Mouse (Mus musculus) forebrain, embryonic 16.5 days (tissue): Measurements from ENCODE around the gene Dhx38. TPM values are rescaled to one million over a fixed set of nuclear protein-coding genes. Genes with fewer than 3 reads are reported as not detected.

ENCODE experiments used
- ATAC-seq: fragments of 200-750 bp; cut with Nextera tagmentation; 2 replicates; pipeline ENCODE4 v1.8.0; 2017; ENCODE audit warnings: mild to moderate bottlenecking, moderate library complexity
- H3K27ac ChIP-seq: fragments of 300-500 bp; sonication (generic); 2 replicates; pipeline ENCODE4 v1.5.1; 2014; ENCODE audit warnings: low read length, control low read depth
- H3K27me3 ChIP-seq: fragments of 300-500 bp; sonication (generic); replicated peaks from 2 replicates; pipeline ENCODE4 v1.6.1; 2014; ENCODE audit warnings: low read length; ENCODE audit not compliant: control insufficient read depth, insufficient read depth
- H3K36me3 ChIP-seq: fragments of 300-500 bp; sonication (generic); 2 replicates; pipeline ENCODE4 v1.6.1; 2014; ENCODE audit not compliant: control insufficient read depth, insufficient read depth
- H3K4me1 ChIP-seq: fragments of 300-500 bp; sonication (generic); replicated peaks from 2 replicates; pipeline ENCODE4 v1.6.1; 2014; ENCODE audit warnings: low read length; ENCODE audit not compliant: control insufficient read depth, insufficient read depth
- H3K4me2 ChIP-seq: fragments of 300-500 bp; sonication (generic); 2 replicates; pipeline ENCODE4 v1.6.1; 2014; ENCODE audit warnings: mild to moderate bottlenecking, low read length, control low read depth
- H3K4me3 ChIP-seq: fragments of 300-500 bp; sonication (generic); replicated peaks from 2 replicates; pipeline ENCODE4 v1.5.1; 2014; ENCODE audit warnings: mild to moderate bottlenecking, low read length, control low read depth
- H3K9ac ChIP-seq: fragments of 300-500 bp; sonication (generic); replicated peaks from 2 replicates; pipeline ENCODE4 v1.6.1; 2014; ENCODE audit warnings: low read depth, low read length, control low read depth
- H3K9me3 ChIP-seq: fragments of 300-500 bp; sonication (generic); 2 replicates; pipeline ENCODE4 v1.6.1; 2016; ENCODE audit warnings: low read length; ENCODE audit not compliant: control insufficient read depth
- WGBS: fragments of 180-500 bp; shearing (Covaris S2); extraction: QIAGEN DNeasy Blood & Tissue Kit; methylation state at CpG from one replicate; pipeline ENCODE4 v1.1.7; 2014; 5-methylcytosine and 5-hydroxymethylcytosine counted together
- polyA plus RNA-seq: library from polyadenylated mRNA; unstranded; fragments of >200 nt; fragmentation: Nextera tagmentation; extraction: Ambion mirVana; gene quantifications from 2 replicates; pipeline ENCODE4 v1.2.1, GENCODE M21; 2015

The Dhx38 gene
- 25.1 and 25.8 TPM in 2 replicates for polyA plus RNA-seq

GRCm38 (mm10) chr8:109565498-109566333, at the start of gene Dhx38, which contains the start of gene Txnl4b:
Dhx38 (minus strand) TSS chr8:109565861.
Txnl4b (plus strand) TSS chr8:109565892.
- H3K9ac ChIP-seq, result peak within 1 kb of the TSS; percentile 90
- peak within 1 kb of the TSS; percentile 87 for H3K4me3 ChIP-seq
- peaks cover 6% of the 10 kb centered on the region for H3K36me3 ChIP-seq
- no peaks in the 10 kb centered on the region for H3K9me3 ChIP-seq
- H3K4me1 ChIP-seq, result peaks cover 16% of the 10 kb centered on the region
- no peaks in the 10 kb centered on the region for H3K27me3 ChIP-seq
- H3K4me2 ChIP-seq, result peak within 1 kb of the TSS; percentile 87
- peak within 1 kb of the TSS; percentile 90 for H3K27ac ChIP-seq
- ATAC-seq, result peak; percentile 100
- under 1% methylated on average over 52 of the region's 52 CpGs for WGBS

DNA sequence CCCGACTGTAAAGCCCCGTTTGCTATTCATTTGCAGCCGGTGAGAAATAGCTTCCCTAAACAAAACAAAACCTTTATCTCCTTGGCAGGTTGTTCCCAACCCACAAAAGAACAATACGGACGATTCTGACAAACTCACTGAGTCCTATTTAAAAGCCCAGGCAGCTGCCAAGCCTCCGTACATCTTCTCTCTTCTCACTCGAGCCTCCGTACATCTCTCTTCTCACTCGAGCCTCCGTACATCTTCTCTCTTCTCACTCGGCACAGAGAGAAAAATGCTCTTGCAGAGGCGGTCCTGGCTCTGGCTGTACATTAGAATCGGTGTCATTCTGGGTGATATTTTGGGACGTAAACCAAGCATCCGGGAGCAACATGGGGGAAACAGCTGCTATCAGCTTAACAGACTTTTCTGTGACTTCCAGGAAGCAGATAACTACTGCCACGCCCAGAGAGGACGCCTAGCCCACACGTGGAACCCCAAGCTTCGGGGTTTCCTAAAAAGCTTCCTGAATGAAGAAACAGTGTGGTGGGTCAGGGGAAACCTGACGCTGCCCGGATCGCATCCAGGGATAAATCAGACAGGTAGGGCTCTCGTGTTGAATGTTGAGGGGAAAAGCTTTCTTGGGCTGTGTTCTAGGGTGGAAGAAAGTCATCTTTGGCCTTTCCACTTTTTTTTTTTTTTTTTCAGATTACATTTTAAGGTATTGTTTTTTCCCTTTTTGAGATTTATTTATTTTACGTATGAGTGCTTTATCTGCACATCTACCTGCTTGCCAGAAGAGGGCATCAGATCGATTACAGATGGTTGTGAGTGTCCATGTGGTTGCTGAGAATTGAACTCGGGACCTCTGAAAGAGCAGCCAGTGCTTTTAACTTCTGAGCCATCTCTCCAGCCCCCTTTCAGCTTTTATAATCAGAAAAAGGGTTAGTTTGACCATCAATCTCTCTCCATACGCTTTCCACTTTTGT, 48.9 kb upstream of the Dhx38 start, which contains the start of gene Pkd1l3:
Gene Pkd1l3 (plus strand): TSS at position 275 of the 968 bp plus-strand sequence.
- WGBS, result 64% methylated on average over 27 of the region's 27 CpGs
- Histone ChIP-seq H3K9me3 (no peaks in the 10 kb centered on the region), H3K4me3 (no peak within 1 kb of the TSS), H3K27ac (no peak within 1 kb of the TSS), H3K36me3 (no peaks in the 10 kb centered on the region), H3K4me1 (no peaks in the 10 kb centered on the region), H3K4me2 (no peak within 1 kb of the TSS), H3K9ac (no peak within 1 kb of the TSS), H3K27me3 (no peaks in the 10 kb centered on the region)
- ATAC-seq, result no peak

DNA sequence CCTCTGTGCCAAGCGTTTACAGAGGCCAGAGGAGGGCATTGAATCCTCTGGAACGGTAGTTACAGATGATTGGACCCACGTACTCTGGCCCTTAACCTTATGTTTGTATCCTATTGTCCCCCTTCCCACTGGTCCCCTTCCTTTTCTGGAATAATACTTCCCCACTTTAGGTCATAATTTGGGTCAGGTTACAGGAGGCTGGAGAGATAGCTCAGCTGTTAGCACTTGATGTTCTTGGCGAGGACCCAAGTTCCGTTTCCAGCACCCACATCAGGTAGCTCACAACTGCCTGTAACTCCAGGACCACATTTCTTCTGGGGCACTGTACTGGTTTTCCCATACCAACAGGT, 43.5 kb upstream of the Dhx38 start:
- H3K9ac ChIP-seq, result peak overlapping the region; percentile 74
- no peaks in the 10 kb centered on the region for H3K27me3 ChIP-seq
- H3K27ac ChIP-seq, result peak overlapping the region; percentile 97
- peaks cover 13% of the 10 kb centered on the region for H3K4me1 ChIP-seq
- 0 out of 2 replicates have a peak, but pooled peaks cover 4% of the 10 kb centered on the region for H3K36me3 ChIP-seq
- peak overlapping the region; percentile 73 for H3K4me2 ChIP-seq
- 14% methylated on average over 5 of the region's 5 CpGs for WGBS
- no peaks in the 10 kb centered on the region for H3K9me3 ChIP-seq
- H3K4me3 ChIP-seq, result peak overlapping the region; percentile 66
- no peak for ATAC-seq

DNA sequence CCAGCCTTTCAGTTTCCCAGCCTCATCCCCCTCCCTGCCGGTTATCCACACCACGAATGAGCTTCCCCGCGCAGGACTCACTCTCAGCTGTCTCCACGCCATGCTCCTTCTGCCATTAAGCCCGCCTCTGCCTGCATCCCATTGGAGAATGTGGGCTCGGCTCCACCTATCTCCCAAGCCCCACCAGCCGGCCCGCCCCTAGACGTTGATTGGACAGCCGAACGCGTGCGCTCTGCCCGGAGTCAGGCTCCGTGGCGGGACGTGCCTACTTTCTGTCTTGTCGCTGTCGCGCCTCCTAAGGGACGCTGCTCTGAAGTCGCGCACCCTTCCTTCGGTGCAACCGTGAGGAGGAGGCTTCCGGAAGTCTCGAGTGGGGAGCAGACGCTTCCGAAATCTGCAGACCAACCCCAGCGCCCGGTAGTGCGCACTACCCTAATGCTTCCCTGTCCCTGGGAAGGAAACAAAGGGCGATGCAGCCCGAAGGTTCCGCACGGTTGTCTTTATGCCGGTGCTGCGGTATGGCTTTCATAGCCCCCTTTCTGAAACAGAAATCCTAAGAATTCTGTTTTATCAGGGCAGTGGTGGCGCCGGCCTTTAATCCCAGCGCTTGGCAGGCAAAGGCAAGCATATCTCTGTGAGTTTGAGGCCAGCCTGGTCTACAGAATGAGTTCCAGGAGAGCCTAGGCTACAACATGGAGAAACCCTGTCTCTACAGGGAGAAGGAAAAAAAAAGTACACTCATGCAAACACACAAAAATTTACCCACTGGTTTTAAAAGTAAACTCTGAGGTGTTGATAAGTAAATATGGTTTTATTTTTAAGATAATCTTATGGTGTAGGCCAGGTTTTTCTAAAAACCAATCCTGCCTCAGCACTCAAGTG, 42.9 kb upstream of the Dhx38 start, which contains the start of gene Dhodh:
Gene Dhodh (minus strand): TSS at position 403 of the 882 bp plus-strand sequence.
- H3K27me3 ChIP-seq, result no peaks in the 10 kb centered on the region
- peak; percentile 99 for ATAC-seq
- H3K4me3 ChIP-seq, result peak within 1 kb of the TSS; percentile 66
- H3K36me3 ChIP-seq, result 0 out of 2 replicates have a peak, but pooled peaks cover 4% of the 10 kb centered on the region
- whole genome bisulfite sequencing, result under 1% methylated on average over 42 of the region's 42 CpGs
- H3K9ac ChIP-seq, result peak within 1 kb of the TSS; percentile 74
- H3K4me2 ChIP-seq, result peak within 1 kb of the TSS; percentile 81
- H3K9me3 ChIP-seq, result no peaks in the 10 kb centered on the region
- peak within 1 kb of the TSS; percentile 97 for H3K27ac ChIP-seq
- H3K4me1 ChIP-seq, result peaks cover 13% of the 10 kb centered on the region

DNA sequence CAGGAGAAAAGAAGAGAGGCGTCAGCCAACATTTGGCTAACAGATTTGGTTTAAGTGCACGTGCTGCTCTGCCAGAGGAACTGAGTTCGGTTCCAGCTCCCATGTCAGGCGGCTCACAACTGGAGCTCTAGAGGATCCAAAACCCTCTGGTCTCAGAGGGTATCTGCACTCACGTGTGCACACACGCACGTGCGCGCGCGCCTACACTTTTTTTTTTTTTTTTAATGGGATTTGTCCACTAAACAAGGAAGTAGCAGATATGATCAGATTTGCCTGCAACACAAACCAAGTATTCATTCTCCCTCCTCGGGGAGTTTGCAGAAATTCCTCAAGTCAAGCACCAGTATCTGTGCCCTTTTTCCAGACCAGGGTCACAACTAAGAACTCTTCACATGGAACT, 42.0 kb upstream of the Dhx38 start:
- Histone ChIP-seq H3K27ac (peak overlapping the region; percentile 37; the same call in 1 of the 2 replicates), H3K36me3 (0 out of 2 replicates have a peak, but pooled peaks cover 4% of the 10 kb centered on the region), H3K4me2 (peak overlapping the region; percentile 81), H3K4me3 (peak overlapping the region; percentile 66), H3K27me3 (no peaks in the 10 kb centered on the region), H3K9ac (peak overlapping the region; percentile 63), H3K9me3 (no peaks in the 10 kb centered on the region), H3K4me1 (peaks cover 13% of the 10 kb centered on the region)
- 4% methylated on average over 12 of the region's 12 CpGs for WGBS
- ATAC-seq, result no peak

DNA sequence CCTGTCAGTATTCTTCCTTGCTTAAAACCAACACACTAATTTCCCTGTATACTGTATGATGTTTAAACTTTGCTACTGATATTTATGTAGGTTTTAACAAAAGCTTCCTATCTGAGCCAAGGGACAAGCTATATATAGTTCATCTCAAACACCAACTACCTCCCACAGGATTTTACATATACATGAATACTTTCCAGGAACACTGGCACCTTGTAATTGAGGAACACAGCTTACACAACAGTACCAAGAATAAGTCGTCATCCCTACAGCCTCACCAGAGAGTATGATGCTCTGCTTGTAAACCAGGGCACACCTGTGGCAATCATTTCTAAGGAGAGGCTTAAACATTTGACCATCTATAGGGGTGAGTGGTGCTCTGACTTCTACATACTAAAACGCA, 41.1 kb upstream of the Dhx38 start:
- Histone ChIP-seq H3K4me3 (no peak overlapping the region), H3K27me3 (no peaks in the 10 kb centered on the region), H3K9me3 (no peaks in the 10 kb centered on the region), H3K4me1 (peaks cover 13% of the 10 kb centered on the region), H3K27ac (no peak overlapping the region), H3K9ac (no peak overlapping the region), H3K4me2 (no peak overlapping the region), H3K36me3 (0 out of 2 replicates have a peak, but pooled peaks cover 4% of the 10 kb centered on the region)
- WGBS, result 83% methylated on average over 2 of the region's 2 CpGs
- no peak for ATAC-seq

GRCm38 (mm10) chr8:109595854-109596253, 30.2 kb upstream of the Dhx38 start:
- Histone ChIP-seq H3K9ac (no peak overlapping the region), H3K36me3 (peaks cover 3% of the 10 kb centered on the region; the same call in 1 of the 2 replicates), H3K4me3 (no peak overlapping the region), H3K27ac (no peak overlapping the region), H3K9me3 (no peaks in the 10 kb centered on the region), H3K4me1 (no peaks in the 10 kb centered on the region), H3K4me2 (no peak overlapping the region), H3K27me3 (no peaks in the 10 kb centered on the region)
- 48% methylated on average over 8 of the region's 8 CpGs for WGBS
- ATAC-seq, result no peak

DNA sequence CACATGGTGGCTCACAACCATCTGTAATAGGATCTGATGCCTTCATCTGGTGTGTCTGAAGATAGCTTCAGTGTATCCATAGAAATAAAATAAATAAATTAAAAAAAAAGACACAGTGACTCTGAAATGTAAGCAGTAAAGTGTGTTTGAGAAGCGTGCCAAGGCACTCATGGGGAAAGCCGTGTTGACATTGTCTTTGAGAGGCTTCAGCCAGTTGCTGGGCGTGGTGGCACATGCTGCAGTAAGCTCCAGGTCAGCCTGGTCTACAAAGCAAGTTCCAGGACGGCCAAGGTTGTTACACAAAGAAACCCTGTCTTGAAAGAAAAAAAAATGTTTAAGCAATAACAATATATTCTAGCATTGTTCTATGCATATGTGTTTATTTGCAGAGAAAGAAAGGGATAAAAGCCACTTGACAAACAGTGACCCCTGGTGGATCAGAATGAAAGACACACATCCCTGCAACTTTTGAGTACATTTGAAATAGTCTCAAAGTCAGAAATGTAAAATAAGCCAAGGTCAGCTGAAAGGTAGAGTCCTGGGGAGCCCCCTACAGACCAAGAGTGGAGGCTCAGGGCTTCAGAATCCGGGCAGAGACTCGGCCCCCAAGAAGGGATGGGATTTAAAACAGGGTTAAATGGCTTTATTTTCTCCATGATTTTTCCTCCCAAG, 27.6 kb upstream of the Dhx38 start:
- Histone ChIP-seq H3K9me3 (no peaks in the 10 kb centered on the region), H3K27me3 (no peaks in the 10 kb centered on the region), H3K4me2 (no peak overlapping the region), H3K4me3 (no peak overlapping the region), H3K36me3 (no peaks in the 10 kb centered on the region), H3K4me1 (no peaks in the 10 kb centered on the region), H3K27ac (no peak overlapping the region), H3K9ac (no peak overlapping the region)
- no peak for ATAC-seq
- WGBS, result 78% methylated on average over 6 of the region's 6 CpGs
